Mouse (Mus musculus): ENCODE results near the gene Aspg.

Aspg gene

DNA sequence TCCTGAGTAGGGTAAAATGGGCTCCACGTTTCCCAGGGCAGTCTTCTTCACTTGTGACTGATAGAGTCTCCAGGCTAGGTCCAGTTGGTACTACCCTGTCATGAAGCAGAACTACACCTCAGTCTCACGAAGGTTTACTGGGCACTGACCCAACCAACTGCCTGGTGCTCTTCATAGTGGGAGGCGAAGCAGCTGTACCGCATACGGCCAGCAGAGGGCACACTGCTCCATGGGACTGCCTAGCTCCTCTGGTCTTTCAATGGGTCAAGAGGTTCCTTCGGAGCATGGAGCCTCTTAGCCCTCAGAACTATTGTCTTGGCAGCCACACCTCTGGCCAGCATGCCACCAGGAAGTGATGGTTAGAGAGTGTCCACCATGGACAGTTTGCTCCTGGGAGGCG is 7.2 kb downstream of the Aspg start:
- peak; percentile 73 for DNase-seq (ENCODE audit: low spot score)

DNA sequence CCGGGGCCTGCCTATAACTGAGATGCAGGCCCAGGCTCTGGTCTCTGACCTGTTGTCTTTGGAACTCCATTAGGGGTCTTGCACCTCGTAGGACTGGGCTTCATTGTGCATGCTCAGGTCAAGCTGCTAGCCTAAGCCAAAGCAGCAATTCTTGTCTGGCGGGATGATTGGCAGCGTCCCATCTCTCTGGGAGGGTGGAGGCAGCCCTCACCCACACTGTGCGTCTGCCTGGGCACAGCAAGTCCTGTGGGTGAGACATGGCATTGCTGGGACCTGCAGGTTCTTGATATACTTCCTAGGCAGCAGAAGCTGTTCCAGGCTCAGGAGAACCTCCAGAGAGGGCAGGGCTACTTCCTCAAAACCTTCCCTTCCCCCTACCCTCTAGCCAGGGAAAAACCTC is 10.5 kb downstream of the Aspg start:
- DNase-seq (ENCODE audit: low spot score): no peak

GRCm38 (mm10) chr12:112117649-112118048 is 11.2 kb downstream of the Aspg start:
- peak; percentile 48 for DNase-seq (ENCODE audit: low spot score)

DNA sequence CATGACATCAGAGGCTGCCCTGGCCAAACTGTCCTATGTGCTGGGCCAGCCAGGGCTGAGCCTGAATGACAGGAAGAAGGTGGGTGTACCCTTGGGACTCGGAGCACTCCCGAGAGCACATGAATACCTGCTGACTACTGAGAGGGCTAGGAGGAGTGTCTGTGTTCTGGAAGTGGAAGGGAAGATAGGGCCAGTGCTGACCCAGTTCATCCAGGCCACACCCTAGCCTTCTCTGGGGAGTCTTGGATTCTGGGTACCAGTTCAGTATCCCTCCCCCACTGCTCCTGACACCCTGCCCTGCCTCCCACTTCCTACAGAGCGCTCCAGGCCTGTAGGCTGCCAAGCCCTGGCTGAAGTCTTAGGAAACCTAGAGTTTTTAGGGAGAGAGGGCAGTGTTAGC is 14.7 kb downstream of the Aspg start:
- no peak for DNase-seq (ENCODE audit: low spot score)

GRCm38 (mm10) chr12:112125903-112126302 is 19.4 kb downstream of the Aspg start:
- DNase-seq (ENCODE audit: low spot score): no peak

DNA sequence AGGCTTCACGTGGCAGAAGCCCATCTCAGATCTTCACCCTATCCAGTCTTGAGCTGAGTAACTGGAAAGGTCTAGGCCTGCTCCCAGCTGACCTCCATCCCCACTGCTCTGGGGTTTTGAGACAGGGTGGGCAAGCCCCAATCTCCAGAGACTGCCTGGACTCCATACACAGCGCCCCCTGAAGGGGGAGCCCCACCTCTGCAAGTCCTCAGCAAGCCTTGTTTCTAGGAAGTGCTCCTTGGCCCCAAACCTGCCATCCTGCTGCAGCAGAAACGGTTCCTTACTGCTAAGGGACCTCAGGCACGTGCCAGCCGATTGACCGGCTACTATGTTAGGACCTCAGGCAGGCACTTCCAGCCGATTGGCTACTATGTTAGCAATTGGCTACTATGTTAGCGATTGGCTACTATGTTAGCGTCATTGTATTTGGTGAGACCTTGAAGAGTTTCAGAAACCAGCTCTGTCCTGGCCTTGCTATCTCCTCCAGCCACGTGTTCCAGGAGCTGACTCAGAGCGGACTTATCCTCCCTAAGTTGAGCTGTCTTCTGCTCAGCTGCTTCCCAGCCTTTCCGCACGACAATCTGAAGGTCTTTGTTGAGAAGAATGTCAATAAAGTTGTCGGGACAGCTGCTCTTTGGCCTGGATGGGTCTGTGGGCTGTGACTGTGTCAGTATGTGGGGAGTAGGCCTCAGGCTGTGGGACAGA is 20.6 kb downstream of the Aspg start:
- no peak for DNase-seq (ENCODE audit: low spot score)

- DNase-seq (ENCODE audit: low spot score): no peak
These were observed 22.0 kb downstream of the Aspg start for GRCm38 (mm10) chr12:112128526-112128925.

DNA sequence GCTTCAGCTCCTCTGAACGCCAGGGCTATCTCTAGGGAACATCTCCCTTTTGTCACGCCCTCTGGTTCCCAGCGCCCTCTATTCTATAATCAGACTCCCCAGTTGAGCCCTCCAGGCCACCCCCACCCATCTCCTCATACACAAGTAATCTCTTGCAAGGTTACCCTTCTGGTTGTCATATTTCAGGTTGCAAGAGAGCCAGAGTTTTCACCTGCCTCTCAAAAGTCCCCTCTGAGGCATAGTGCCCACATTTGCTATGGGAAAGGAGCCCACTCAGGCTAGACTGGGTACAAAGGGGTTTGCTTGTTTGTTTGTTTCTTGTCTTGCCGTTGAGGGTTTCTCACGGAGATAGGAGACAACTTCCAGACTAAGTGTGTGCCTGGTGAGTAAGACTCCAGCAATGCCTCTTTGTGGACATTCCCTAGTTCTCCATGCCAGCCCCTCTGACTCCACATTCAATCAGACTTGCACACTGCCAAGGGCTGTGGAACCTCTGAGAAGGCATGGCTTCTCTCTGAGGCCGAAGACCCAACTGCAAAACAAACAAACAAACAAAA is 22.9 kb downstream of the Aspg start:
- DNase-seq (ENCODE audit: low spot score): no peak

DNA sequence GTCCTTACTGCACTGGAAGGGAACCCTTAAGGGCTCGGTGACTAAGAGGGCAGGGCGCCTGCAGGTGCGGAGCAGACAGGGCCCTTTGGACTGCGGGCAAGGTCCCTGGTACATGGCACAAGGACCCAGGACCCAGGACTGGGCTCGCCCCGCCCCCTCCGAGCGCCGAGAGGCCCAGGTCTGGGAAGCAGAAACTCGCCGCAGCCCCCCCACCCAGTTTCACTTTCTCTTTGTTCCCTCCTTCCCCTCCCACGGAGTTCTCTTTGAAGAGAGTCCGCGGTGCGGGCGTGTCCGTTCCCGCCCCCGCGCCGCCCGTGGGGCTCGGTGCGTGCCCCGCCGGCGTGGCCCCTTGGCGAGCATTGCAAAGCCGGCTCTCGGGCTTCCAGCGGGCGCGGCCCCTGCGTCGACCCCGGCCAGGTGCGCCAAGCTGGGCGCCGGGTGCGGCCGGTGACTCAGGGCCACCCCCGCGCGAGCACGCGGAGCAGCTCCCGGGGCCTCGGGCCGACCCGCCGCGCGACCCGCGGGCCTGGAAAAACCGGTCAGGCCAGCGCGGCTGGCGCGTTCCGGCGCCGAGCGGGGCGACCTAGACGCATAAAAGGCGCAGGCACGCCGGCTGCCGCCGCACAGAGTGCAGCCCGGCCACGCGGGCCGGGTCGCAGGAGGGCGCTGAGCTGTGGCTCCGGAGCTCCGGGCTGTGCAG is 23.8 kb downstream of the Aspg start:
- no peak for DNase-seq (ENCODE audit: low spot score)

DNA sequence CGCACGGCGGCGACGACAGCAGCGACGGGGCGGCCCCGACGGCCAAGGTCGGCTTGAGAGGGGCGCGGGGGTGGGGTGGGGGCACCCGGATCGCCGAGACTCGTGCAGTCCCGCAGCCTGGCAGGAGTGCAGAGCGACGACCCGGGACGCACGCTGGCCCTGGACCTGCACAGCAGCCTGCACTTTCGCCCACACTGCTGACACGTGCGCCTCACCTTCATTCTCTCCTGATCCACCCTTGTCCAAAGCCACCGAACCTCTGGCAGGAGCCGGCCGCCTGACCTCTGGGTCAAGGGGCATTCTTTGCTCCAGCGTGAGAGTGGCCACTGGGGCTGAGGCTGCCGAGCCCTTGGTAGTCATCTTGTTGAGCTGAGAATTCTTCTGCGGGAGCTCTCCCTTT is 24.5 kb downstream of the Aspg start:
- no peak for DNase-seq (ENCODE audit: low spot score)

- peak; percentile 22 for DNase-seq (ENCODE audit: low spot score)
These were observed 33.8 kb downstream of the Aspg start for GRCm38 (mm10) chr12:112140231-112140630.

- no peak for DNase-seq (ENCODE audit: low spot score)
These were observed 34.3 kb downstream of the Aspg start for GRCm38 (mm10) chr12:112140745-112141144.

- DNase-seq (ENCODE audit: low spot score): no peak
These were observed 34.8 kb downstream of the Aspg start for GRCm38 (mm10) chr12:112141300-112141699.

DNA sequence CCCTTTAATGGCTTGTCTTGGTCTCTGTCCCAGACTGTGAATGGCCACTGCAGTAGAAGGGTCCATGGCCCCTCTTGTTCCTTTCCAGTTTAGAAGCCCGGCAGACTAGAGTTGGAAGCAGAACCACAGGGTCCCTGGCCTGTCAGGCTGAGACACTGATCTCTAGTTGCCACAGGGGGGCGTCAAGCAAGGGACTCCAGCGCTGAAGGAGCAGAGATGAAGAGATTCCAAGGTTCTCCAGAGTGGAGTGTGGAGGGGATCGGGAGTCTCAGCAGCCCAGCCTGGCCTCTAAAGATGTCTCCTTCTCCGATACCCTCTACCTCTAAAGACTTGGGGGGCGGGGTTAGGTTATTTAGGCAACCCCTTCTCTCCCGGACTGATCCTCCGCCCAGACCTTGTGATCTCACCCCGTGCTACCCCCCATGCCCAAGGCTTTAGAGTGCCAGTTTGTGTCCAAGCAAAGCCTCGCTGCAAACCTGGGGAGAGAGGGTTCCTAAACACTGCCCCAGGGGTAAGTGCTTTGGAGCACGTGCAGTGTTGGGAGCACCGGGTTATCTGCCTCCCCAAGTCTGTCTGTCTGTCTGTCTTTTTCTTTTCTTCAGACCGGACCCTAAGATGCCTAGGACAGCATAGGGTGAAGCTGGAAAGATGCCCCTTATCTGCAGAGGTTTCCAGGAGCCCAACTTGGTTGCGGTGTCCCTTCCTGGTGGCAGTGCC is 36.8 kb downstream of the Aspg start:
- DNase-seq (ENCODE audit: low spot score): no peak

- no peak for DNase-seq (ENCODE audit: low spot score)
These were observed 37.3 kb downstream of the Aspg start for GRCm38 (mm10) chr12:112143833-112144201.

- no peak for DNase-seq (ENCODE audit: low spot score)
These were observed 38.1 kb downstream of the Aspg start for GRCm38 (mm10) chr12:112144377-112145115.

DNA sequence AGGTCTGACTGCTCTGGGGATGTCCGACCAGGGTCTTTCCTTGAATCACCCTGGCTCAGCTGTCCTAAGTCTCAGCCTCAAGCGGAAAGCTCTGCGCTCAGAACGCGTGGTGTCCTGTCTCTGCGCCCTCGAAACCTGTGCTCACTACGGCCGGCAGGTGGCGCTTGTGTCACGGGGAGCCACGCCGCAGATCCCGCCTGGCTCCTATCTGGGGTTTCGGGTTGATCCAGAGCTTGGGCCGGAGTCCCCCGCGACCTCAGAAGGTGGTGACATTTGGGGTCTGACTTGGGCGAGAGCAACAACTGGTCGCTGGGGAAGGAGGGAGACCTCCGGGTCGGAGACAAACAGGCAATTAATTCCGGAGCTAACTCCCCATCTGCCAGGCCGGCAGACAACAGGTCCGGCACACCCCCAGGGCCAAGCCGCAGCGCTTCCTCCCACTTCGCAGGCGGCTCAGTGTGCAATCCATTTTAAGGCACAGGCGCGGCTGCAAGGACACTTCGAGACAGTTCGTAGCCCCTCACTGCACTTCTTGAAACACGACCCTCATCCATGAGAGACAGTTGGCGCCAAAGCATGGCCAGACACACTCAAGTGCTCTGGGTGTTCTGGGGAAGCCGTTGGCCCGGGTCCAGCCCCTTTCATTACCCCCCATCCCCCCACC is 38.9 kb downstream of the Aspg start:
- peak; percentile 64 for DNase-seq (ENCODE audit: low spot score)

GRCm38 (mm10) chr12:112145875-112146651 is 39.6 kb downstream of the Aspg start, which contains the start of gene Kif26a:
Kif26a (plus strand) TSS chr12:112146208.
- peak; percentile 23 for DNase-seq (ENCODE audit: low spot score)

DNA sequence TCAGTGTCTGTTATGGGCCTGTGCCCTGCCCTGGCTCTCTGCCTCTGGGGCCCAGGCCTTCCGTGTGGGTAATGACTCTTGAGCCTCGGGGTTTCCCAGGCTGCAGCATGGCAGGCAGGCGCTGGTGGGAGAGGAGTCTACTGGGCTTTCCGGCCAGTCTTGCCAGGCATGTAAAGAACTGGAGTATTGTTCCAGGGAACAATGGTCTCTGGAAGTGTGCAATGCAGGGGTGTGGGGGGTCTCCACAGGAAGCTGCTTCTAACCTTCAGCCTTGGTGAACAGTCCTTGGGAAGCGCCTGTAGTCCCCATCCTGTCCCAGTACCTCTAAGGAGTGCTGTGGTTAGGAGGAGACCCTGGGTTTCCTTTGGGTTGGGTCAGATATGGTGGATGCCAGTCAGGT is 40.9 kb downstream of the Aspg start:
- no peak for DNase-seq (ENCODE audit: low spot score)

DNA sequence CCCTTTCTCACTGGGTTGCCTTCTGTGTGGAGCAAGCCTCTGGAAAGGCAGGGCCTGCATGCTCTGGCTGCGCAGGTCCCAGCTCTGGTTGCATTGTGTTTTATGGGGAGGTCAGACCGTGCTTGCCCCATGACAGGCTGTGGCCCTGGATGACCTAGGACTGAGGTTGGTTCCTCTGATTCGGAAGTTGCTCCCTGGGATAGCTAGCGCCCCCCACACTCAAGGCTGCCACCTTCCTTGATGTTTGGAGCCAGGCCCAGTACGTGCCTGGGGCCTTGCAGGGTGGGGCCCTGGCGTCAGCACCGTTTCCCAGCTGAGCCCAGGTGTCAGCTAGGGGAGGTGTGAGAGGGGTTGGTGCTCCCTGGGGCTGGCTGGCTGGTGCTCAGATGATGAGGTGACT is 43.5 kb downstream of the Aspg start:
- no peak for DNase-seq (ENCODE audit: low spot score)

Measured in left cerebral cortex, adult 11 months (tissue).